Mouse (Mus musculus): Measurements from ENCODE around the gene Nprl3. TPM values are rescaled to one million over a fixed set of nuclear protein-coding genes. Genes with fewer than 3 reads are reported as not detected.
A peak's percentile ranks its signal among the peaks of the same experiment; 100 is the strongest.
"Not testable (repeated sequence)": the region's sequence is repeated elsewhere in the genome, so short reads cannot be mapped to it uniquely, and the experiment has no call there.

Gene Nprl3
- polyA plus RNA-seq, 1 experiment from 2014 or later: 28.0 TPM

DNA sequence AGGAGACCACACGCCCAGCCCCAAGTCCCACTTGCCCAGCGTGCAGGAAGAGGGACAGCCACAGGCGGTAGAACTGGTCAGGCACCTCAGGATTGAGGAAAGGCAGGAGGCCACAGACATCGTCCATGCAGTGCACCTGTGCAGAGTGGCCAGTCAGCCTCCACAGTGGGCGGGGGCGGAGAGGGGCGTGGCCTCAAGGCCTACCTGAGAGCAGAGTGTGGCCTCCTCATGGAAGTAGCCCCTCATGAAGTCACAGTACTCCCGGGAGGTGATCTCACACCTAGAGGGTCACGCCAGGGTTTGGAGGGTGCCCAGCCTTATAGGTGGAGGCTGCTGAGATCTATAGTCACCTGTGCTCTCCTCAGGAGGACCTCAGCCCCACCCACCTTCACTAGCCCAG lies 56.9 kb downstream of the Nprl3 start:
- Histone ChIP-seq H3K4me2 (ENCODE audit: low read length) (no peak overlapping the region), H3K4me1 (replicated peaks; ENCODE audit: control insufficient read depth, insufficient read depth, low read length) (peaks cover 5% of the 10 kb centered on the region; the same call in 1 of the 2 replicates), H3K36me3 (ENCODE audit: control insufficient read depth, insufficient read depth, low read length) (peaks cover 80% of the 10 kb centered on the region), H3K27me3 (replicated peaks; ENCODE audit: control insufficient read depth, insufficient read depth, low read length) (no peaks in the 10 kb centered on the region), H3K4me3 (ENCODE audit: low read depth, low read length) (no peak overlapping the region), H3K9ac (ENCODE audit: low read length) (no peak overlapping the region), H3K27ac (ENCODE audit: low read depth) (no peak overlapping the region), H3K9me3 (ENCODE audit: control insufficient read depth, low read length) (no peaks in the 10 kb centered on the region)
- ATAC-seq (replicated peaks; ENCODE audit: low FRiP score, low TSS enrichment, low read depth) (no peak), DNase-seq (ENCODE audit: low spot score) (no peak)
- 85% methylated on average over 9 of the region's 9 CpGs for WGBS

DNA sequence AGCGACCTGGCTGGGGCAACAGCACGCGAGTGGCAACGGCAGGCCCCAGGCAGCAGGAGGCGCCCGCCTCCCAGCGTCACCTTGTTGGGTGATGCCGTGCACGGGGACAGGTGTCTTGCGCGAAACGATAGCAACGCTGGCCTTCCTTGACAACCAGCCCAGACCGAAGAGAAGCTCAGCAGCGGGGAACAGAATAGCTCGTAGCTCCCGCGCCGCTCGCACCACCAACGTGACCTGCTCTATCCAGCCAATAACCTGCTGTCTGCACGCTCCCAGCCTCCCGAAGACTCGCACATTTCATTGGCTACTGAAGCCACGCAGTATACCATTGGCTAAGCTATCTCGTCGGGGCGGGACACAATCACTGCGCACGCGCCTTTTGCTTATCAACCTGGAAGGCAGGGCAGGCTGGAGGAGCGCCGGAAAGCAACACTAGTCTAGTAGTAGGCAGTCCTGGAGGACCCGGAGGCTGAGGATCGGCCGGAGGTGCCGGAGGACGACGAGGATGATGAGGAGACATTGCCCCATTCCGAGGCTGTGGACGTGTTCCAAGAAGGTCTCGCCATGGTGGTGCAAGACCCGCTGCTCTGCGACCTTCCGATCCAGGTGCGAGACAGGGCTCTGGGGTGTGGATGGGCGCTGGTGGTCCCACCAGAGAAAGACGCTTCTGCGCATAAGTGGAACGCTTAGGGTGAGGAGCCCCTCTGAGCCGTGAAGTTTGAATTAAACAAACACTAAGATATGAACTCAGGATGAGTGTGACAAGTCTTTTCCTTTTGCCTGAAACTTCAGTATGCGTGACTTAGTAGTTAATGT lies 62.2 kb downstream of the Nprl3 start, which contains the start of gene Snrnp25:
Gene Snrnp25, plus strand, starts transcription at position 358 of the 816 bp plus-strand sequence.
- Histone ChIP-seq H3K27me3 (replicated peaks; ENCODE audit: control insufficient read depth, insufficient read depth, low read length) (no peaks in the 10 kb centered on the region), H3K4me3 (ENCODE audit: low read depth, low read length) (peak within 1 kb of the TSS; percentile 64), H3K27ac (ENCODE audit: low read depth) (peak within 1 kb of the TSS; percentile 47; the same call in 1 of the 2 replicates), H3K36me3 (ENCODE audit: control insufficient read depth, insufficient read depth, low read length) (peaks cover 26% of the 10 kb centered on the region), H3K4me2 (ENCODE audit: low read length) (peak within 1 kb of the TSS; percentile 61), H3K9me3 (ENCODE audit: control insufficient read depth, low read length) (no peaks in the 10 kb centered on the region), H3K9ac (ENCODE audit: low read length) (peak within 1 kb of the TSS; percentile 62), H3K4me1 (replicated peaks; ENCODE audit: control insufficient read depth, insufficient read depth, low read length) (peaks cover 5% of the 10 kb centered on the region; the same call in 1 of the 2 replicates)
- ATAC-seq (replicated peaks; ENCODE audit: low FRiP score, low TSS enrichment, low read depth) (peak; percentile 100), DNase-seq (ENCODE audit: low spot score) (peak; percentile 94)
- under 1% methylated on average over 52 of the region's 52 CpGs for WGBS

DNA sequence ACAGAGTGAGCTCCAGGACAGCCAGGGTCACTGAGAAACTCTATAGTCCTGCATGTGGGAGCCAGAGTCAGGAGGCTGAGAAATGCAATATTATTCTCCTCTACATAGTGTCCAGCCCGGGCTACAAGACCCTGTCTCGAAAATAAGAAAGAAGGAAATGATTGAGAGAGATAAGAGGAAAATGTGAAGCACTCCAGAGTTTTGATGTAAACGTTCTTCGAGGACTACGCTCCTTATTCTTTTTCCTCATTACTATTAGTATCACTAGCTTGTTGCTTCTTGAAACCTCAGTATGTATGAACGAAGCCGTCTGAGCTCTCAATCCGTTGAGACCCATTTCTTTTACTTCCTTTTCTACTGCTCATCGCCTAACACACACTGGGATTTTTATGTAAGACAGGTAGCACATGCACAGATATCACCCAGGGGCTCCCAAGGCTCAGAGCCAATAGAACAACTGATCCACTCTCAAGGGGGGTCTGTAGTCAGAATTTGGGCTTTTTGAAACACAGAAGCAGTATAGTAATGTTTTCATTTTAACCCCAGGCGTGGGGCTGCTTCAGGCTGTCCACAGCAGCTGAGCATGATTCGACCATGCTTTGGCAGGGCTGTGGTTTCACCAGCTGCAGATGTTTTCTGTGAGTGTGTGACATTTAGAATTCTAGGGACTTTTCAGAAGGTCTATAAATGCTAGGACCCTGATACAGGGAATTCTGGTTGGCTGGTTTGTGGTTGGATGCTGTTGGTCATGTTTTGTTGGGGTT lies 65.4 kb downstream of the Nprl3 start:
- Histone ChIP-seq H3K4me2 (ENCODE audit: low read length) (no peak overlapping the region), H3K9me3 (ENCODE audit: control insufficient read depth, low read length) (no peaks in the 10 kb centered on the region), H3K27ac (ENCODE audit: low read depth) (no peak overlapping the region), H3K36me3 (ENCODE audit: control insufficient read depth, insufficient read depth, low read length) (no peaks in the 10 kb centered on the region), H3K4me1 (replicated peaks; ENCODE audit: control insufficient read depth, insufficient read depth, low read length) (peaks cover 5% of the 10 kb centered on the region; the same call in 1 of the 2 replicates), H3K4me3 (ENCODE audit: low read depth, low read length) (no peak overlapping the region), H3K27me3 (replicated peaks; ENCODE audit: control insufficient read depth, insufficient read depth, low read length) (no peaks in the 10 kb centered on the region), H3K9ac (ENCODE audit: low read length) (no peak overlapping the region)
- 74% methylated on average over 11 of the region's 11 CpGs for WGBS
- ATAC-seq (replicated peaks; ENCODE audit: low FRiP score, low TSS enrichment, low read depth) (no peak), DNase-seq (ENCODE audit: low spot score) (no peak)

DNA sequence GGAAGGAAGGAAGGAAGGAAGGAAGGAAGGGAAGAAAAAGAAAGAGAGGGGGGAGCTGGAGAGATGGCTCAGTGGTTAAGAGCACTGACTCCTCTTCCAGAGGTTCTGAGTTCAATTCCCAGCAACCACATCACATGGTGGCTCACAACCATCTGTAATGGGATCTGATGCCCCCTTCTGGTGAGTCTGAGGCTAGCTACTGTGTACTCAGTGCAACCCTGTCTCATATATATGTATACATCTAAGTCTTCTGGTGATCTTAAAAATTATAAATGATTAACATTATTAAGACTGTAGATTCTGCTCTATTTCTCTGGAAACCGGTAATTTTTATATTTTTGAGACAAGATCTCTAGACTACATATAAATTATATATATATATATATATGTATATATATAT lies 66.5 kb downstream of the Nprl3 start:
- not testable (repeated sequence) for H3K4me3 ChIP-seq (ENCODE audit: low read depth, low read length); DNase-seq (ENCODE audit: low spot score); H3K9me3 ChIP-seq (ENCODE audit: control insufficient read depth, low read length); H3K9ac ChIP-seq (ENCODE audit: low read length); H3K27me3 ChIP-seq (replicated peaks; ENCODE audit: control insufficient read depth, insufficient read depth, low read length); H3K4me1 ChIP-seq (replicated peaks; ENCODE audit: control insufficient read depth, insufficient read depth, low read length); H3K36me3 ChIP-seq (ENCODE audit: control insufficient read depth, insufficient read depth, low read length); H3K4me2 ChIP-seq (ENCODE audit: low read length); ATAC-seq (replicated peaks; ENCODE audit: low FRiP score, low TSS enrichment, low read depth); H3K27ac ChIP-seq (ENCODE audit: low read depth)
- 44% methylated on average over 1 of the region's 1 CpGs for WGBS

DNA sequence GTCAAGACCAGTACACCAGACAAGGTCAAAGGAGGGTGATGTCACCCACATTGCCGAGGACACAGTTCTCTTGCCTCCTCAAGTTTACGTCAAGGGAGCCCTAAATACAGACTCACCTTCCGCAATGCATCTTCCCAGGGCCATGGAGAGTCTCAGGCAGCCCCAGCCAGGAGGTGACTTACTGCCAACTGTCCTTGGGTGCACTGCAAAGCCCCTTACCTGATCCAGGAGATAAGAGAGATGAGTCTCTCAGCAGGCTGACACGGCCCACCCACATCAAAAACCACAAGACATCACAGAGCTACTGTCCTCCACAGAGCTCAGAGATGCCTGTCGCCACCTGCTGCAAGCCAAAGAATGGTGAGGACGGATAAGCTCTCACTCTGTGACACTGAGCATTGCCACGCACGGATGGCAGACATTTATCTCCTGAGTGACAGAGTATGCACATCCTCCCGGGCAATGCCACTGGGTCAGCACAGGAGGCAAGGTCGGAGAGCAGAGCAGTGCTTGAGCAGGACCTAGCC lies 67.4 kb downstream of the Nprl3 start, which contains the start of gene Il9r:
Gene Il9r, minus strand, starts transcription at position 205 of the 527 bp plus-strand sequence.
- no peak within 1 kb of the TSS for H3K9ac ChIP-seq (ENCODE audit: low read length)
- ATAC-seq (replicated peaks; ENCODE audit: low FRiP score, low TSS enrichment, low read depth) (no peak), DNase-seq (ENCODE audit: low spot score) (no peak)
- no peak within 1 kb of the TSS for H3K27ac ChIP-seq (ENCODE audit: low read depth)
- no peaks in the 10 kb centered on the region for H3K9me3 ChIP-seq (ENCODE audit: control insufficient read depth, low read length)
- H3K36me3 ChIP-seq (ENCODE audit: control insufficient read depth, insufficient read depth, low read length): no peaks in the 10 kb centered on the region
- no peak within 1 kb of the TSS for H3K4me3 ChIP-seq (ENCODE audit: low read depth, low read length)
- no peaks in the 10 kb centered on the region for H3K4me1 ChIP-seq (replicated peaks; ENCODE audit: control insufficient read depth, insufficient read depth, low read length)
- WGBS: 67% methylated on average over 10 of the region's 10 CpGs
- no peak within 1 kb of the TSS for H3K4me2 ChIP-seq (ENCODE audit: low read length)
- no peaks in the 10 kb centered on the region for H3K27me3 ChIP-seq (replicated peaks; ENCODE audit: control insufficient read depth, insufficient read depth, low read length)

DNA sequence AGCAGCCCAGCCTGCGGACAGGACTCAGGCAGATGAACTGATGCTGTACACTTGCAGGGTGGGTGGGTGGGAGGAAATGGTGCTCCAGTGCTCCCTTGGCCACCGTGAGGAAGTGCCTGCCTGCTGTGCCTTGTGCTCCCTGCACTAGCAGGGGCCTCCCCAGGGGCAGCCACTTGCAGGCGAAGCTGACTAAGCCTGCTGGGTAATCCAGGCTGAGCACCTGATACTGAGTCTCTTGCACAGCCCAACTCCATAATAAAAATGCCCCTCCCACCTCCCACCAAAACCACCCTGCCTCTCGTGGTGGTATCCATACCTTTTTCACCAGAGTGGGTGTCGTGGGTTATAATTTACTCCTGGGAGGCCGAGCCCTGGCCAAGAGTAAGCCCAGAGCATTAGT lies 68.3 kb downstream of the Nprl3 start:
- H3K27me3 ChIP-seq (replicated peaks; ENCODE audit: control insufficient read depth, insufficient read depth, low read length): no peaks in the 10 kb centered on the region
- H3K9ac ChIP-seq (ENCODE audit: low read length): no peak overlapping the region
- H3K4me2 ChIP-seq (ENCODE audit: low read length): no peak overlapping the region
- ATAC-seq (replicated peaks; ENCODE audit: low FRiP score, low TSS enrichment, low read depth) (0 out of 2 replicates have a peak, but pooled peaks have one; percentile 13), DNase-seq (ENCODE audit: low spot score) (no peak)
- H3K27ac ChIP-seq (ENCODE audit: low read depth): no peak overlapping the region
- H3K4me1 ChIP-seq (replicated peaks; ENCODE audit: control insufficient read depth, insufficient read depth, low read length): no peaks in the 10 kb centered on the region
- H3K4me3 ChIP-seq (ENCODE audit: low read depth, low read length): no peak overlapping the region
- WGBS: 39% methylated on average over 5 of the region's 6 CpGs
- no peaks in the 10 kb centered on the region for H3K36me3 ChIP-seq (ENCODE audit: control insufficient read depth, insufficient read depth, low read length)
- H3K9me3 ChIP-seq (ENCODE audit: control insufficient read depth, low read length): no peaks in the 10 kb centered on the region

DNA sequence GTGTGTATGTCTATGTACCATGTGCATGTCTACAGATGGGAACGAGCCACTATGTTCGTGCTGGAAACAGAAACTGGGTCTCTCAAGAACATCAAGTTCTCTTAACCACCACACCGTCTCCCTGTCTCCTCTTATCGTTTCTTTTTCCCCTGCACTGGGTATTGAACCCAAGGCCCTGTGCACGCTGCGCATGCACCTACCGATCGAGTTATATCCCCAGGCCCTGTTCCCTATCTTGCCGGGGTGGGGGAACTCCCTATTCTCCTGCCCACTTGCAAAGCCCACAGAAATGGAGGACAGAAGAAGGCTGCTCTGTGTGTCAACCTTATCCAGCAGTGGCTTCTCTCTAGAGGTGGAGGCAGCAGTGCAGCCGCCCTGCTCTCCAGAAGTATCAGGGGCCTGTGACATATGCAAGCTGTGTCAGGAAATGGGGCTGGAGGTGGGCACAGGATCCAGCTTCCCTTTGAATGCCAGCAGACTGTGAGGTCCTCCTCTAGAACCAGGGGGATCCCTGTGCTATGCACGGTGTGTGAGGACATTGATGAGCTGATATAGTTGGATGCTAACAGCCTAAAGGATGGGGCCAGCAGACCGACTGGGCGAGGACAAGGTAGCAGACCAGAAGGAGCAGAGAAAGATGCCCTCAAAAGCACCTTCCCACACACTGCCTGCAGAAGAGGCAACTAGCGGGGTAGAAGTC lies 69.1 kb downstream of the Nprl3 start:
- Histone ChIP-seq H3K4me1 (replicated peaks; ENCODE audit: control insufficient read depth, insufficient read depth, low read length) (no peaks in the 10 kb centered on the region), H3K27me3 (replicated peaks; ENCODE audit: control insufficient read depth, insufficient read depth, low read length) (no peaks in the 10 kb centered on the region), H3K27ac (ENCODE audit: low read depth) (no peak overlapping the region), H3K9ac (ENCODE audit: low read length) (no peak overlapping the region), H3K9me3 (ENCODE audit: control insufficient read depth, low read length) (no peaks in the 10 kb centered on the region), H3K36me3 (ENCODE audit: control insufficient read depth, insufficient read depth, low read length) (no peaks in the 10 kb centered on the region), H3K4me3 (ENCODE audit: low read depth, low read length) (no peak overlapping the region), H3K4me2 (ENCODE audit: low read length) (no peak overlapping the region)
- ATAC-seq (replicated peaks; ENCODE audit: low FRiP score, low TSS enrichment, low read depth) (no peak), DNase-seq (ENCODE audit: low spot score) (no peak)
- WGBS: 68% methylated on average over 14 of the region's 14 CpGs

DNA sequence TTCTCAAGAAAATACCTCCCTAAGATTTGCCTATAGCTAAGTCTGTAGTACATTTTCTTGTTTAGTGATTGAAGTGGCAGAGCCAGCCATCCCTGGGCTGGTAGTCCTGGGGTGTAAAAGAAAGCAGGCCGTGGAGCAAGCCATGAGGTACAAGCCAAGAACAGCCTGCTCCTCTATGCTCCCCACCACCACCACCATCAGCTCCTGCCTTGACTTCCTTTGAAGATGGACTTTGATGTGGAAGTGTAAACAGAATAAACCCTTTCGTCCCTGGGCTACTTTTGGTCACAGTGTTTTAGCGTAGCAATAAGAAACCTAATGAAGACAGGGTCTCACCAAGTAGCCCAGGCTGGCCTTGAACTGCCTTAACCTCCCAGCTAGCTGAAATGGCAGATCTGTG lies 69.7 kb downstream of the Nprl3 start:
- Histone ChIP-seq H3K27me3 (replicated peaks; ENCODE audit: control insufficient read depth, insufficient read depth, low read length) (no peaks in the 10 kb centered on the region), H3K4me3 (ENCODE audit: low read depth, low read length) (no peak overlapping the region), H3K36me3 (ENCODE audit: control insufficient read depth, insufficient read depth, low read length) (no peaks in the 10 kb centered on the region), H3K27ac (ENCODE audit: low read depth) (no peak overlapping the region), H3K4me2 (ENCODE audit: low read length) (no peak overlapping the region), H3K4me1 (replicated peaks; ENCODE audit: control insufficient read depth, insufficient read depth, low read length) (no peaks in the 10 kb centered on the region), H3K9me3 (ENCODE audit: control insufficient read depth, low read length) (no peaks in the 10 kb centered on the region), H3K9ac (ENCODE audit: low read length) (no peak overlapping the region)
- ATAC-seq (replicated peaks; ENCODE audit: low FRiP score, low TSS enrichment, low read depth) (no peak), DNase-seq (ENCODE audit: low spot score) (no peak)
- 32% methylated on average over 3 of the region's 3 CpGs for WGBS
